Mouse (Mus musculus) midbrain, embryonic 16.5 days (tissue): Measurements from ENCODE around the gene Zfr. TPM values are rescaled to one million over a fixed set of nuclear protein-coding genes. Genes with fewer than 3 reads are reported as not detected.
"Not testable (repeated sequence)": the region's sequence is repeated elsewhere in the genome, so short reads cannot be mapped to it uniquely, and the experiment has no call there.

Experiments used
- ATAC-seq: fragments of 200-750 bp; cut with Nextera tagmentation; 2 replicates; pipeline ENCODE4 v1.8.0; 2017; ENCODE audit warnings: moderate TSS enrichment
- H3K27ac ChIP-seq: fragments of 300-500 bp; sonication (generic); 2 replicates; pipeline ENCODE4 v1.5.1; 2014; ENCODE audit warnings: mild to moderate bottlenecking, low read length, mixed read lengths
- H3K27me3 ChIP-seq: fragments of 300-500 bp; sonication (generic); 2 replicates; pipeline ENCODE4 v1.6.1; 2014; ENCODE audit warnings: low read depth, low read length, mixed read lengths; ENCODE audit not compliant: control insufficient read depth, insufficient read depth
- H3K36me3 ChIP-seq: fragments of 300-500 bp; sonication (generic); 2 replicates; pipeline ENCODE4 v1.6.1; 2014; ENCODE audit warnings: mild to moderate bottlenecking, low read length, moderate library complexity, mixed read lengths; ENCODE audit not compliant: control insufficient read depth, insufficient read depth
- H3K4me1 ChIP-seq: fragments of 300-500 bp; sonication (generic); 2 replicates; pipeline ENCODE4 v1.6.1; 2014; ENCODE audit warnings: mild to moderate bottlenecking, low read length, mixed read lengths; ENCODE audit not compliant: control insufficient read depth, insufficient read depth
- H3K4me2 ChIP-seq: fragments of 300-500 bp; sonication (generic); 2 replicates; pipeline ENCODE4 v1.6.1; 2014; ENCODE audit warnings: mild to moderate bottlenecking, low read length, mixed read lengths
- H3K4me3 ChIP-seq: fragments of 300-500 bp; sonication (generic); 2 replicates; pipeline ENCODE4 v1.5.1; 2014; ENCODE audit warnings: low read depth, mild to moderate bottlenecking, low read length, moderate library complexity, mixed read lengths
- H3K9ac ChIP-seq: fragments of 300-500 bp; sonication (generic); 2 replicates; pipeline ENCODE4 v1.6.1; 2014; ENCODE audit warnings: low read depth, low read length, mixed read lengths
- H3K9me3 ChIP-seq: fragments of 300-500 bp; sonication (generic); replicated peaks from 2 replicates; pipeline ENCODE4 v1.6.1; 2014; ENCODE audit warnings: mild to moderate bottlenecking, low read length, mixed read lengths; ENCODE audit not compliant: control insufficient read depth, poor library complexity, severe bottlenecking
- WGBS: fragments of 180-500 bp; shearing (Covaris S2); extraction: QIAGEN DNeasy Blood & Tissue Kit; methylation state at CpG from one replicate; pipeline ENCODE4 v1.1.7; 2014; 5-methylcytosine and 5-hydroxymethylcytosine counted together
- polyA plus RNA-seq: library from polyadenylated mRNA; unstranded; fragments of >200 nt; fragmentation: Nextera tagmentation; extraction: Ambion mirVana; gene quantifications from 2 replicates; pipeline ENCODE4 v1.2.1, GENCODE M21; 2015

Zfr gene
- polyA plus RNA-seq, 1 experiment from 2014 or later, result 161 TPM

DNA sequence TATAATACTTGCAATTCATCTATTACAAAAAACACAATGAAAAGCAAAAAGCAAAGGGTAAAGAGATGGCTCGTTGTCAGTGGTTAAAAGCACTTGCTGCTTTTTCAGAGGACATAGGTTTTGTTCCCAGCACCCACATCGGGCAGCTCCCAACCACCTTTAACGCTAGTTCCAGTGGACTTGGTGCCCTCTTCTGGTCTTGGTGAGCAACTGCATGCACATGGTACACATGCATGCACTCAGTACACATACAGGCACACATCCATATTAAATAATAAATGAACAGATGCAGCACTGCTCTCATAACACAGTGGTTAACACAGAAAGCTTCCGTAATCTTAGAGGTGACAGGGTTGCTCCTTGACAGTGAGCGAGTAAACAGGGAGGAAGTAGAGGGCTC is 20.3 kb upstream of the Zfr start:
- 0 out of 2 replicates have a peak, but pooled peaks cover 2% of the 10 kb centered on the region for H3K9me3 ChIP-seq
- no peak overlapping the region for H3K4me3 ChIP-seq
- ATAC-seq, result no peak
- no peak overlapping the region for H3K9ac ChIP-seq
- H3K4me2 ChIP-seq, result no peak overlapping the region
- no peaks in the 10 kb centered on the region for H3K36me3 ChIP-seq
- no peak overlapping the region for H3K27ac ChIP-seq
- no peaks in the 10 kb centered on the region for H3K27me3 ChIP-seq
- WGBS, result 91% methylated on average over 5 of the region's 5 CpGs
- peaks cover 14% of the 10 kb centered on the region for H3K4me1 ChIP-seq

DNA sequence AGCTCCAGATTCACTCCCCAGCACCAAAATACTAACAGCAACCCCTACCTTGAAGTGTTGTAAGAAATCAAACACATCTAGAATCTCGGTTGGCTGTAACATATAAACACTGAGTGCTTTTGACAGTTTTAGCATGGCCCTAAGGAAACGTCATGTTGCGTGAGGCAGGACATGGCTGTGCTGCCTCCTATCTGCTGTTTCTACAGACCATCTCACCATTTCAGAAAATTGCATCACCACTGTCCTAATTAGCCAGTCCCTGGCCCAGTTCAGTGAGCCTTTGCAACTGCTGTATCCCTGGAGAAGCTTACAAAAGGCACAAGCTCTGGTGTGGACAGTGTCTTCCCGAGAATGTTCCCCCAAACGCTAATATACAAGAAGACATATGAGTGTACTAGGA is 16.7 kb upstream of the Zfr start:
- Histone ChIP-seq H3K27ac (no peak overlapping the region), H3K9ac (no peak overlapping the region), H3K9me3 (0 out of 2 replicates have a peak, but pooled peaks cover 2% of the 10 kb centered on the region), H3K4me1 (no peaks in the 10 kb centered on the region), H3K27me3 (no peaks in the 10 kb centered on the region), H3K4me3 (no peak overlapping the region), H3K4me2 (no peak overlapping the region), H3K36me3 (no peaks in the 10 kb centered on the region)
- ATAC-seq, result no peak
- 80% methylated on average over 5 of the region's 5 CpGs for WGBS

GRCm38 (mm10) chr15:12103763-12104162 is 13.9 kb upstream of the Zfr start:
- H3K4me1 ChIP-seq, result no peaks in the 10 kb centered on the region
- WGBS, result 63% methylated on average over 3 of the region's 3 CpGs

GRCm38 (mm10) chr15:12104827-12105226 is 12.8 kb upstream of the Zfr start:
- no peak for ATAC-seq
- no peak overlapping the region for H3K4me2 ChIP-seq
- no peak overlapping the region for H3K9ac ChIP-seq
- H3K9me3 ChIP-seq, result no peaks in the 10 kb centered on the region
- no peaks in the 10 kb centered on the region for H3K36me3 ChIP-seq
- H3K4me1 ChIP-seq, result no peaks in the 10 kb centered on the region
- no peak overlapping the region for H3K4me3 ChIP-seq
- 88% methylated on average over 2 of the region's 2 CpGs for WGBS
- H3K27ac ChIP-seq, result no peak overlapping the region
- H3K27me3 ChIP-seq, result no peaks in the 10 kb centered on the region

More at GRCm38 (mm10) chr15:12103763-12104162, 13.9 kb upstream of the Zfr start:
- no peaks in the 10 kb centered on the region for H3K9me3 ChIP-seq
- H3K27me3 ChIP-seq, result no peaks in the 10 kb centered on the region
- no peak overlapping the region for H3K4me2 ChIP-seq
- H3K36me3 ChIP-seq, result no peaks in the 10 kb centered on the region
- ATAC-seq, result no peak
- no peak overlapping the region for H3K4me3 ChIP-seq
- no peak overlapping the region for H3K9ac ChIP-seq
- H3K27ac ChIP-seq, result no peak overlapping the region

GRCm38 (mm10) chr15:12106430-12106829 is 11.2 kb upstream of the Zfr start:
- 93% methylated on average over 12 of the region's 12 CpGs for WGBS
- no peak overlapping the region for H3K9ac ChIP-seq
- no peaks in the 10 kb centered on the region for H3K27me3 ChIP-seq
- H3K4me1 ChIP-seq, result no peaks in the 10 kb centered on the region
- H3K4me3 ChIP-seq, result no peak overlapping the region
- no peak overlapping the region for H3K4me2 ChIP-seq
- no peaks in the 10 kb centered on the region for H3K9me3 ChIP-seq
- no peak for ATAC-seq
- no peak overlapping the region for H3K27ac ChIP-seq
- H3K36me3 ChIP-seq, result no peaks in the 10 kb centered on the region

DNA sequence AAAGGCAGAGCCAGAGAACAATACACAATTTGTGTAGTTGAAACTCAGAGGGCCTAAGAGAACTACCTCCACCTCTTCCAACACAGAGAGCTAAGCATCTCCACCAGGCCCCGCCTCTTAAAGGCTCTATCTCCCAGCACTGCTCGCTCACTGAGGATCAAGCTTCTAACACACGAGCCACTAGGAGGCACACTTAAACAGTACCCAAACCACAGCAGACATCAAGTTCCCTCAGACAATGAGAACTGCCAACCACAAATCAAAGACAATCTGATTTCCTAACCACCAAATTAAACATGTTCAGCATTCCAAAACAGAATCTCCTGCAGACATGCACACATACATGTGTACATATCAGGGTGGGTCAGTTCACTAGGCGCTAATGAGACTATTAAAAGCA is 9.4 kb upstream of the Zfr start:
- no peak for ATAC-seq
- Histone ChIP-seq H3K4me3 (no peak overlapping the region), H3K9me3 (no peaks in the 10 kb centered on the region), H3K4me1 (no peaks in the 10 kb centered on the region), H3K27me3 (no peaks in the 10 kb centered on the region), H3K27ac (no peak overlapping the region), H3K9ac (no peak overlapping the region), H3K36me3 (no peaks in the 10 kb centered on the region), H3K4me2 (no peak overlapping the region)
- 86% methylated on average over 4 of the region's 4 CpGs for WGBS

- H3K27me3 ChIP-seq, H3K9ac ChIP-seq, H3K36me3 ChIP-seq, H3K4me1 ChIP-seq, H3K4me2 ChIP-seq, ATAC-seq, H3K4me3 ChIP-seq, H3K9me3 ChIP-seq, H3K27ac ChIP-seq: not testable (repeated sequence)
- 80% methylated on average over 3 of the region's 3 CpGs for WGBS
These were observed 8.7 kb upstream of the Zfr start for GRCm38 (mm10) chr15:12108922-12109321.

GRCm38 (mm10) chr15:12111232-12111631 is 6.4 kb upstream of the Zfr start:
- no peaks in the 10 kb centered on the region for H3K4me1 ChIP-seq
- H3K36me3 ChIP-seq, result no peaks in the 10 kb centered on the region
- H3K27ac ChIP-seq, result no peak overlapping the region
- H3K9me3 ChIP-seq, result no peaks in the 10 kb centered on the region
- no peak overlapping the region for H3K4me2 ChIP-seq
- WGBS, result 79% methylated on average over 7 of the region's 7 CpGs
- ATAC-seq, result no peak
- H3K4me3 ChIP-seq, result no peak overlapping the region
- no peak overlapping the region for H3K9ac ChIP-seq
- H3K27me3 ChIP-seq, result no peaks in the 10 kb centered on the region

GRCm38 (mm10) chr15:12113411-12113810 is 4.2 kb upstream of the Zfr start:
- H3K27ac ChIP-seq, result no peak overlapping the region
- WGBS, result 77% methylated on average over 2 of the region's 2 CpGs
- H3K9ac ChIP-seq, result no peak overlapping the region
- H3K36me3 ChIP-seq, result no peaks in the 10 kb centered on the region
- H3K9me3 ChIP-seq, result no peaks in the 10 kb centered on the region
- no peaks in the 10 kb centered on the region for H3K27me3 ChIP-seq
- H3K4me3 ChIP-seq, result no peak overlapping the region
- no peak for ATAC-seq
- no peak overlapping the region for H3K4me2 ChIP-seq
- peaks cover 5% of the 10 kb centered on the region for H3K4me1 ChIP-seq

- no peaks in the 10 kb centered on the region for H3K27me3 ChIP-seq
- H3K4me2 ChIP-seq, result no peak overlapping the region
- ATAC-seq, result no peak
- H3K9ac ChIP-seq, result no peak overlapping the region
- WGBS, result 72% methylated on average over 6 of the region's 6 CpGs
- H3K36me3 ChIP-seq, result no peaks in the 10 kb centered on the region
- peaks cover 7% of the 10 kb centered on the region for H3K4me1 ChIP-seq
- H3K9me3 ChIP-seq, result no peaks in the 10 kb centered on the region
- H3K4me3 ChIP-seq, result no peak overlapping the region
- no peak overlapping the region for H3K27ac ChIP-seq
These were observed 3.1 kb upstream of the Zfr start for GRCm38 (mm10) chr15:12114546-12114945.
